Mouse (Mus musculus): ENCODE measurements around the gene Syap1. TPM values are rescaled to one million over a fixed set of nuclear protein-coding genes. Genes with fewer than 3 reads are reported as not detected.
"Not testable (repeated sequence)": the region's sequence is repeated elsewhere in the genome, so short reads cannot be mapped to it uniquely, and the experiment has no call there.

The Syap1 gene
- polyA plus RNA-seq, 1 experiment from 2014 or later: 36.0 TPM

DNA sequence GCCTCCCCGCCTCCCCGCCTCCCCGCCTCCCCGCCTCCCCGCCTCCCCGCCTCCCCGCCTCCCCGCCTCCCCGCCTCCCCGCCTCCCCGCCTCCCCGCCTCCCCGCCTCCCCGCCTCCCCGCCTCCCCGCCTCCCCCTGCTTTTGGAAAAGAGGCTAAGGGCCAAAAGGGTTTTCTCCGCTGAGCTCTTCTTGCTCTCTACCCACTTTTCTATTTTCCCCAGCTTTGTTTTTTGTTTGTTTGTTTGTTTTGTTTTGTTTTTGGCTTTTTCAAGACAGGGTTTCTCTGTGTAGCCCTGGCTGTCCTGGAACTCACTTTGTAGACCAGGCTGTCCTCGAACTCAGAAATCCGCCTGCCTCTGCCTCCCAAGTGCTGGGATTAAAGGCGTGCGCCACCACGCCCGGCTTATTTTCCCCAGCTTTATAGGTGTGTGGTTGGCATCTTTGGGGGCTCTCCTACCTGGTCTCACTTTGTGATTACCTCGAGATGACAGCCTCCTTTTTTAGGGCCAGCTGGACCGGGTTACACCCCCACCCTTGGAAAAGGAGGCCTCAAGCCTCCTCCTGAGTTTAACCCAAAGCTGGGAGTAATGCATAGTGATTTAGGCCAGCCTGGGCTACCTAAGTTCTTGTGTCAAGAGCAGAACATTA lies 452 bp upstream of the Syap1 start:
- not testable (repeated sequence) for DNase-seq (ENCODE audit: low spot score); H3K27ac ChIP-seq; H3K27me3 ChIP-seq (ENCODE audit: control insufficient read depth, insufficient read depth, low read length); H3K36me3 ChIP-seq (replicated peaks; ENCODE audit: control insufficient read depth, insufficient read depth); H3K9ac ChIP-seq; H3K9me3 ChIP-seq (ENCODE audit: control insufficient read depth, low read length); H3K4me1 ChIP-seq (replicated peaks; ENCODE audit: control insufficient read depth, insufficient read depth, low read length); H3K4me2 ChIP-seq (replicated peaks)
- WGBS: 77% methylated on average over 8 of the region's 25 CpGs
- 0 out of 2 replicates have a peak overlapping the region, but pooled peaks have one; percentile 7 for H3K4me3 ChIP-seq (replicated peaks; ENCODE audit: low read length)
- ATAC-seq (ENCODE audit: low FRiP score): peak; percentile 36; the same call in 1 of the 2 replicates

- no peak for DNase-seq (ENCODE audit: low spot score)
- Histone ChIP-seq H3K9me3 (ENCODE audit: control insufficient read depth, low read length) (no peaks in the 10 kb centered on the region), H3K4me3 (replicated peaks; ENCODE audit: low read length) (no peak overlapping the region), H3K27ac (no peak overlapping the region), H3K4me1 (replicated peaks; ENCODE audit: control insufficient read depth, insufficient read depth, low read length) (no peaks in the 10 kb centered on the region), H3K9ac (no peak overlapping the region), H3K27me3 (ENCODE audit: control insufficient read depth, insufficient read depth, low read length) (no peaks in the 10 kb centered on the region), H3K4me2 (replicated peaks) (no peak overlapping the region), H3K36me3 (replicated peaks; ENCODE audit: control insufficient read depth, insufficient read depth) (peaks cover 30% of the 10 kb centered on the region)
- ATAC-seq (ENCODE audit: low FRiP score): no peak
- WGBS: 91% methylated on average over 3 of the region's 3 CpGs
Measured at GRCm38 (mm10) chrX:162878236-162878635, 10.0 kb downstream of the Syap1 start.

GRCm38 (mm10) chrX:162873761-162874160 lies 14.5 kb downstream of the Syap1 start:
- H3K27me3 ChIP-seq (ENCODE audit: control insufficient read depth, insufficient read depth, low read length): no peaks in the 10 kb centered on the region
- H3K36me3 ChIP-seq (replicated peaks; ENCODE audit: control insufficient read depth, insufficient read depth): peaks cover 57% of the 10 kb centered on the region
- WGBS: 84% methylated on average over 2 of the region's 2 CpGs
- no peaks in the 10 kb centered on the region for H3K9me3 ChIP-seq (ENCODE audit: control insufficient read depth, low read length)
- H3K9ac ChIP-seq: no peak overlapping the region
- DNase-seq (ENCODE audit: low spot score) (no peak), ATAC-seq (ENCODE audit: low FRiP score) (no peak)
- no peaks in the 10 kb centered on the region for H3K4me1 ChIP-seq (replicated peaks; ENCODE audit: control insufficient read depth, insufficient read depth, low read length)
- no peak overlapping the region for H3K4me3 ChIP-seq (replicated peaks; ENCODE audit: low read length)
- no peak overlapping the region for H3K4me2 ChIP-seq (replicated peaks)
- no peak overlapping the region for H3K27ac ChIP-seq

DNA sequence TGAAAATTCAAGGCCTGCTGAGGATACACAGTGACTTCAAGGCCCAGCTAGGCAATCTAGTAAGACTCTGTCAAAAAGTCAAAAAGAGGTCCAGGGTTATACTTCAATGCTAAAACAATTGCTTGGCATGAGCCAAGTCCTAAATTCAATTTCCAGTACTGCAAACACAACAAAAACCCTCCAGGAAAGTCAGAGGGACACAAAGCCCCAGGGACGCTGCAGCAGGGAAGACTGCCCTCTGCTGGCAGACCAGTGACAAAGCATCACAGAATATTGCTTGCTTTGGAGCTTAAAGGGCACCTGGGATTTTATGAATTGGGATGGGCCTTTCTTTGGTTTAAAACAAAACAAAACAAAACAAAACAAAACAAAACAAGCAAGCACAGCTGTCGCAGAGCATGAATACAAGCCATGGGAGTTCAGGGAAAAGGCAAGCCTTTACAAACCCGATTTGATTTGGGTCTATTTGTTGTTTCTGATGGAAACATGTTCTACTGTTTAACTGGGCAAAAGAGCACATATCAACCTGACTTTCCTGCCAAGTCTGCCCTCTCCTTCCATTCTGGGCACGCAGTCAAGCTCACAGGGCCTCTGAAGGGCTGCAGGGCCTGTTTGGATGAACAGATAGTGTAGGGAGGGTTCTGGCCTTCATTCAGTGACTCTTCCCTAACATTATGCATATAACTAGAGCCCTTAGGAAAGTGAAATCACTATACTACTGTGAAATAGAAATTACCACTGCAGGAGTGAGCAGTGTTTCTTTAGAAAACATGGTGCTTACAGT lies 16.3 kb downstream of the Syap1 start:
- H3K4me2 ChIP-seq (replicated peaks): no peak overlapping the region
- peaks cover 44% of the 10 kb centered on the region; the same call in 1 of the 2 replicates for H3K36me3 ChIP-seq (replicated peaks; ENCODE audit: control insufficient read depth, insufficient read depth)
- no peak overlapping the region for H3K27ac ChIP-seq
- H3K4me1 ChIP-seq (replicated peaks; ENCODE audit: control insufficient read depth, insufficient read depth, low read length): no peaks in the 10 kb centered on the region
- peak; percentile 29 for DNase-seq (ENCODE audit: low spot score)
- no peaks in the 10 kb centered on the region for H3K27me3 ChIP-seq (ENCODE audit: control insufficient read depth, insufficient read depth, low read length)
- H3K9ac ChIP-seq: no peak overlapping the region
- no peaks in the 10 kb centered on the region for H3K9me3 ChIP-seq (ENCODE audit: control insufficient read depth, low read length)
- ATAC-seq (ENCODE audit: low FRiP score): no peak
- no peak overlapping the region for H3K4me3 ChIP-seq (replicated peaks; ENCODE audit: low read length)
- 37% methylated on average over 4 of the region's 4 CpGs for WGBS

GRCm38 (mm10) chrX:162868294-162868965 lies 19.8 kb downstream of the Syap1 start:
- peaks cover 39% of the 10 kb centered on the region; the same call in 1 of the 2 replicates for H3K36me3 ChIP-seq (replicated peaks; ENCODE audit: control insufficient read depth, insufficient read depth)
- H3K9ac ChIP-seq: no peak overlapping the region
- H3K27me3 ChIP-seq (ENCODE audit: control insufficient read depth, insufficient read depth, low read length): no peaks in the 10 kb centered on the region
- H3K4me1 ChIP-seq (replicated peaks; ENCODE audit: control insufficient read depth, insufficient read depth, low read length): no peaks in the 10 kb centered on the region
- H3K27ac ChIP-seq: no peak overlapping the region
- no peak overlapping the region for H3K4me3 ChIP-seq (replicated peaks; ENCODE audit: low read length)
- no peak for DNase-seq (ENCODE audit: low spot score)
- 83% methylated on average over 3 of the region's 3 CpGs for WGBS
- no peak overlapping the region for H3K4me2 ChIP-seq (replicated peaks)
- H3K9me3 ChIP-seq (ENCODE audit: control insufficient read depth, low read length): no peaks in the 10 kb centered on the region
- no peak for ATAC-seq (ENCODE audit: low FRiP score)

- no peaks in the 10 kb centered on the region for H3K9me3 ChIP-seq (ENCODE audit: control insufficient read depth, low read length)
- ATAC-seq (ENCODE audit: low FRiP score): no peak
- DNase-seq (ENCODE audit: low spot score): no peak
- WGBS: 92% methylated on average over 1 of the region's 1 CpGs
- no peak overlapping the region for H3K27ac ChIP-seq
- H3K9ac ChIP-seq: no peak overlapping the region
- no peaks in the 10 kb centered on the region for H3K36me3 ChIP-seq (replicated peaks; ENCODE audit: control insufficient read depth, insufficient read depth)
- no peaks in the 10 kb centered on the region for H3K4me1 ChIP-seq (replicated peaks; ENCODE audit: control insufficient read depth, insufficient read depth, low read length)
- H3K4me3 ChIP-seq (replicated peaks; ENCODE audit: low read length): no peak overlapping the region
- no peak overlapping the region for H3K4me2 ChIP-seq (replicated peaks)
- H3K27me3 ChIP-seq (ENCODE audit: control insufficient read depth, insufficient read depth, low read length): no peaks in the 10 kb centered on the region
Measured at GRCm38 (mm10) chrX:162848682-162849081, 39.6 kb downstream of the Syap1 start.

DNA sequence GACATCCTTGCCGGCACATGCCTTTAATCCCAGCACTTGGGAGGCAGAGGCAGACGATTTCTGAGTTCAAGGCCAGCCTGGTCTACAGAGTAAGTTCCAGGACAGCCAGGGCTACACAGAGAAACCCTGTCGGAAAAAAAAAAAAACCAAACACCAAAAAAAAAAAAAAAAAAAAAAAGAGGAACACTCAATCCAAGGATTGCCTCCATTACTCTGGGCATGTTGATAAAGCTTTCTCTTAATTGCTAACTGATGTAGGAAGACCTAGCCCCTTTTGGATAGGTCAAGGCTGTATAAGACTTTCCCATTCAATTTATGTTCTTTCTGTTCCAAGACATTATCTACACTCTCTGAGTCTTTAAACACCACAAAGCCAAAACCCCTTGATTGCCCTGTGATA lies 42.7 kb downstream of the Syap1 start:
- Histone ChIP-seq H3K4me2 (replicated peaks) (no peak overlapping the region), H3K4me3 (replicated peaks; ENCODE audit: low read length) (no peak overlapping the region), H3K36me3 (replicated peaks; ENCODE audit: control insufficient read depth, insufficient read depth) (no peaks in the 10 kb centered on the region), H3K4me1 (replicated peaks; ENCODE audit: control insufficient read depth, insufficient read depth, low read length) (no peaks in the 10 kb centered on the region), H3K9ac (no peak overlapping the region), H3K27me3 (ENCODE audit: control insufficient read depth, insufficient read depth, low read length) (no peaks in the 10 kb centered on the region), H3K9me3 (ENCODE audit: control insufficient read depth, low read length) (no peaks in the 10 kb centered on the region), H3K27ac (no peak overlapping the region)
- 94% methylated on average over 3 of the region's 3 CpGs for WGBS
- DNase-seq (ENCODE audit: low spot score) (no peak), ATAC-seq (ENCODE audit: low FRiP score) (no peak)

DNA sequence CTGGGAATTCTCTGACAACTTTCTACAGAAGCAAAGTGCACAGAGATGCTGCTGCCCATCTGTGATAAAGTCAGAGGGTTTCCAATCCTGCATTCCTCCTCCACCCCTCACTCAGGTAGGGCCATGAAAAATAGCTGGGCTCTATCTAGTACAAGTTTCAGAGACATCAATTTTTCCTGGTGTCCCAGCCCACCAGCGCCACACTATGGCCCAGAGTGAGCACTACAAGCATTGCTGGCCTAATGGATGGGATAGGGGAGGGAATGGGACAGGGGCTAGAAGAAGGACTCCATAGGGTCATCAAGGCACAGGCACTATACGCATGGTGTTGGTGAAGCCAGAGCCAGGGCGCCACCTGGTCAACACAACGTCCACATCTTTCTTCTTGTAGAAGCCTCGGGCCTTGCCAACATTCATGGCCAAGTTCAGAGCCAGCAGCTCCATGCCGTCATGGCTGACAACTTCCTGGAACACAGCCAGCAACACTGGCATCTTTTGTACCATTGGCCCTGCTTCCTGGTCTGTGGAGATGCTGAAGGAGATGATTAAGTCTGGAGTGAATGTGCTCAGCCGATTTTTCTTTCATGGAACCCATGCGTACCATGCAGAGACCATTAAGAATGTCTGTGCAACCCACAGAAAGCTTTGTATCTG lies 43.7 kb downstream of the Syap1 start:
- DNase-seq (ENCODE audit: low spot score): no peak
- no peaks in the 10 kb centered on the region for H3K36me3 ChIP-seq (replicated peaks; ENCODE audit: control insufficient read depth, insufficient read depth)
- H3K4me2 ChIP-seq (replicated peaks): no peak overlapping the region
- no peak overlapping the region for H3K4me3 ChIP-seq (replicated peaks; ENCODE audit: low read length)
- no peak for ATAC-seq (ENCODE audit: low FRiP score)
- no peak overlapping the region for H3K27ac ChIP-seq
- no peak overlapping the region for H3K9ac ChIP-seq
- no peaks in the 10 kb centered on the region for H3K9me3 ChIP-seq (ENCODE audit: control insufficient read depth, low read length)
- no peaks in the 10 kb centered on the region for H3K4me1 ChIP-seq (replicated peaks; ENCODE audit: control insufficient read depth, insufficient read depth, low read length)
- 72% methylated on average over 8 of the region's 8 CpGs for WGBS
- H3K27me3 ChIP-seq (ENCODE audit: control insufficient read depth, insufficient read depth, low read length): no peaks in the 10 kb centered on the region

DNA sequence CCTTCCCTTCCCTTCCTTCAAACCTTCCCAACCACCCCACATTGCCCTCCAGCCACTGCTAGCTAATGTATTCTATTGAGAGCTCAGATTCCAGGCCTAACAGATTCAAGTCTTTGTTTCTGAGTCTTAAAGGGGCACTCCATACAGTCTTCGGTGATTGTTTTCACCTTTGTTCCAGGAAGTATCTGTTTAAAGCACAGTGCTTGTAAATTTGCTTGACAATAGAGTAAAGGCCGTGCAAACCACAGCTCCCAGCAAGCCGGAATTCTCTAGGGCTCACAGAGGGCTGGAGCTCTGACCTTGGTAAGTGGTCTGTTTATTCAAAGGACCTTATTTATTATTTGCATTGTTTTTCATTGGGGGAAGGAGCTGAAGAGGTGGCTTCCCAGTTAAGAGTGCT lies 56.1 kb downstream of the Syap1 start:
- H3K4me3 ChIP-seq (replicated peaks; ENCODE audit: low read length): no peak overlapping the region
- no peak overlapping the region for H3K4me2 ChIP-seq (replicated peaks)
- no peak overlapping the region for H3K27ac ChIP-seq
- ATAC-seq (ENCODE audit: low FRiP score) (no peak), DNase-seq (ENCODE audit: low spot score) (no peak)
- H3K27me3 ChIP-seq (ENCODE audit: control insufficient read depth, insufficient read depth, low read length): no peaks in the 10 kb centered on the region
- H3K36me3 ChIP-seq (replicated peaks; ENCODE audit: control insufficient read depth, insufficient read depth): no peaks in the 10 kb centered on the region
- H3K9me3 ChIP-seq (ENCODE audit: control insufficient read depth, low read length): no peaks in the 10 kb centered on the region
- H3K4me1 ChIP-seq (replicated peaks; ENCODE audit: control insufficient read depth, insufficient read depth, low read length): no peaks in the 10 kb centered on the region
- WGBS: 31% methylated on average over 3 of the region's 3 CpGs
- no peak overlapping the region for H3K9ac ChIP-seq
